Mouse (Mus musculus) liver, embryonic 12.5 days (tissue): ENCODE results near the gene Mlph. TPM values are rescaled to one million over a fixed set of nuclear protein-coding genes. Genes with fewer than 3 reads are reported as not detected.

Experiments
- ATAC-seq: fragments of 200-750 bp; cut with Nextera tagmentation; 2 replicates; pipeline ENCODE4 v1.8.0; 2017; ENCODE audit warnings: moderate number of reproducible peaks, mild to moderate bottlenecking, moderate library complexity
- H3K27ac ChIP-seq: fragments of 300-500 bp; sonication (generic); 2 replicates; pipeline ENCODE4 v1.5.1; 2016; ENCODE audit warnings: mild to moderate bottlenecking
- H3K27me3 ChIP-seq: fragments of 300-500 bp; sonication (generic); replicated peaks from 2 replicates; pipeline ENCODE4 v1.6.1; 2016; ENCODE audit warnings: mild to moderate bottlenecking, moderate library complexity
- H3K36me3 ChIP-seq: fragments of 300-500 bp; sonication (generic); 2 replicates; pipeline ENCODE4 v1.6.1; 2016; ENCODE audit warnings: mild to moderate bottlenecking, moderate library complexity
- H3K4me1 ChIP-seq: fragments of 300-500 bp; sonication (generic); 2 replicates; pipeline ENCODE4 v1.6.1; 2016
- H3K4me2 ChIP-seq: fragments of 300-500 bp; sonication (generic); 2 replicates; pipeline ENCODE4 v1.6.1; 2016; ENCODE audit warnings: mild to moderate bottlenecking, moderate library complexity
- H3K4me3 ChIP-seq: fragments of 300-500 bp; sonication (generic); 2 replicates; pipeline ENCODE4 v1.5.1; 2016; ENCODE audit warnings: mild to moderate bottlenecking, moderate library complexity
- H3K9ac ChIP-seq: fragments of 300-500 bp; sonication (generic); 2 replicates; pipeline ENCODE4 v1.6.1; 2016; ENCODE audit warnings: mild to moderate bottlenecking, moderate library complexity
- H3K9me3 ChIP-seq: fragments of 300-500 bp; sonication (generic); replicated peaks from 2 replicates; pipeline ENCODE4 v1.6.1; 2016; ENCODE audit warnings: mild to moderate bottlenecking, moderate library complexity
- WGBS: fragments of 180-500 bp; shearing (Covaris S2); methylation state at CpG from one replicate; pipeline ENCODE4 v1.1.7; 2016; ENCODE audit not compliant: insufficient replicate concordance; 5-methylcytosine and 5-hydroxymethylcytosine counted together
- polyA plus RNA-seq: library from polyadenylated mRNA; unstranded; fragments of >200 nt; fragmentation: Nextera tagmentation; extraction: Ambion mirVana; gene quantifications from 2 replicates; pipeline ENCODE4 v1.2.1, GENCODE M21; 2016

The Mlph gene
- polyA plus RNA-seq, 1 experiment from 2014 or later: not detected

GRCm38 (mm10) chr1:90951670-90952069 lies 36.8 kb downstream of the Mlph start:
- peak; percentile 65 for ATAC-seq
- H3K27ac ChIP-seq: no peak overlapping the region
- WGBS: 44% methylated on average over 7 of the region's 7 CpGs

GRCm38 (mm10) chr1:90952808-90953207 lies 37.9 kb downstream of the Mlph start, which contains the start of gene Prlh:
Gene Prlh, plus strand, starts transcription at chr1:90953108.
- H3K27me3 ChIP-seq: no peaks in the 10 kb centered on the region
- peaks cover 13% of the 10 kb centered on the region for H3K4me1 ChIP-seq
- no peak within 1 kb of the TSS for H3K9ac ChIP-seq
- no peak for ATAC-seq
- peak within 1 kb of the TSS; percentile 29; the same call in 1 of the 2 replicates for H3K4me2 ChIP-seq
- H3K9me3 ChIP-seq: no peaks in the 10 kb centered on the region
- 78% methylated on average over 8 of the region's 8 CpGs for WGBS
- no peak within 1 kb of the TSS for H3K4me3 ChIP-seq
- H3K36me3 ChIP-seq: no peaks in the 10 kb centered on the region
- no peak within 1 kb of the TSS for H3K27ac ChIP-seq

More at GRCm38 (mm10) chr1:90951670-90952069, 36.8 kb downstream of the Mlph start:
- Histone ChIP-seq H3K27me3 (no peaks in the 10 kb centered on the region), H3K4me3 (no peak overlapping the region), H3K9me3 (no peaks in the 10 kb centered on the region), H3K36me3 (no peaks in the 10 kb centered on the region), H3K4me1 (peaks cover 24% of the 10 kb centered on the region), H3K4me2 (peak overlapping the region; percentile 29; the same call in 1 of the 2 replicates), H3K9ac (no peak overlapping the region)

GRCm38 (mm10) chr1:90953688-90954087 lies 38.8 kb downstream of the Mlph start:
- H3K4me1 ChIP-seq: peaks cover 9% of the 10 kb centered on the region
- H3K9ac ChIP-seq: no peak overlapping the region
- no peak overlapping the region for H3K27ac ChIP-seq
- no peaks in the 10 kb centered on the region for H3K36me3 ChIP-seq
- H3K9me3 ChIP-seq: no peaks in the 10 kb centered on the region
- no peak overlapping the region for H3K4me2 ChIP-seq
- ATAC-seq: no peak
- 0 out of 2 replicates have a peak, but pooled peaks cover 2% of the 10 kb centered on the region for H3K27me3 ChIP-seq
- H3K4me3 ChIP-seq: no peak overlapping the region
- WGBS: 68% methylated on average over 11 of the region's 11 CpGs

- WGBS: 28% methylated on average over 7 of the region's 7 CpGs
- Histone ChIP-seq H3K4me1 (peaks cover 3% of the 10 kb centered on the region; the same call in 1 of the 2 replicates), H3K27me3 (0 out of 2 replicates have a peak, but pooled peaks cover 9% of the 10 kb centered on the region), H3K9ac (no peak overlapping the region), H3K27ac (no peak overlapping the region), H3K36me3 (no peaks in the 10 kb centered on the region), H3K9me3 (no peaks in the 10 kb centered on the region), H3K4me2 (no peak overlapping the region), H3K4me3 (no peak overlapping the region)
- peak; percentile 56; the same call in 1 of the 2 replicates for ATAC-seq
These were observed 41.6 kb downstream of the Mlph start for GRCm38 (mm10) chr1:90956245-90957096.

- 21% methylated on average over 4 of the region's 4 CpGs for WGBS
- Histone ChIP-seq H3K4me2 (no peak overlapping the region), H3K4me3 (no peak overlapping the region), H3K9ac (no peak overlapping the region), H3K36me3 (no peaks in the 10 kb centered on the region), H3K4me1 (peaks cover 4% of the 10 kb centered on the region; the same call in 1 of the 2 replicates), H3K9me3 (no peaks in the 10 kb centered on the region), H3K27ac (no peak overlapping the region), H3K27me3 (0 out of 2 replicates have a peak, but pooled peaks cover 9% of the 10 kb centered on the region)
- ATAC-seq: no peak
These were observed 47.6 kb downstream of the Mlph start for GRCm38 (mm10) chr1:90962526-90962925.

- Histone ChIP-seq H3K9ac (no peak overlapping the region), H3K4me1 (peaks cover 4% of the 10 kb centered on the region; the same call in 1 of the 2 replicates), H3K9me3 (no peaks in the 10 kb centered on the region), H3K27me3 (0 out of 2 replicates have a peak, but pooled peaks cover 9% of the 10 kb centered on the region), H3K4me2 (no peak overlapping the region), H3K36me3 (no peaks in the 10 kb centered on the region), H3K27ac (no peak overlapping the region), H3K4me3 (no peak overlapping the region)
- no peak for ATAC-seq
- WGBS: 41% methylated on average over 3 of the region's 3 CpGs
These were observed 48.1 kb downstream of the Mlph start for GRCm38 (mm10) chr1:90962994-90963393.

GRCm38 (mm10) chr1:90967583-90967982 lies 52.7 kb downstream of the Mlph start:
- no peak for ATAC-seq
- WGBS: 71% methylated on average over 7 of the region's 7 CpGs
- Histone ChIP-seq H3K4me3 (no peak overlapping the region), H3K9me3 (no peaks in the 10 kb centered on the region), H3K4me1 (peaks cover 4% of the 10 kb centered on the region; the same call in 1 of the 2 replicates), H3K4me2 (no peak overlapping the region), H3K27me3 (no peaks in the 10 kb centered on the region; the same call in none of the 2 replicates), H3K27ac (no peak overlapping the region), H3K9ac (no peak overlapping the region), H3K36me3 (no peaks in the 10 kb centered on the region)

GRCm38 (mm10) chr1:90968649-90969048 lies 53.8 kb downstream of the Mlph start:
- peak overlapping the region; percentile 18 for H3K4me3 ChIP-seq
- ATAC-seq: no peak
- peak overlapping the region; percentile 38 for H3K4me2 ChIP-seq
- peaks cover 4% of the 10 kb centered on the region for H3K27me3 ChIP-seq
- H3K4me1 ChIP-seq: peaks cover 3% of the 10 kb centered on the region
- 55% methylated on average over 4 of the region's 4 CpGs for WGBS
- no peak overlapping the region for H3K9ac ChIP-seq
- no peaks in the 10 kb centered on the region for H3K36me3 ChIP-seq
- no peaks in the 10 kb centered on the region for H3K9me3 ChIP-seq
- no peak overlapping the region for H3K27ac ChIP-seq

- Histone ChIP-seq H3K27ac (no peak within 1 kb of the TSS; the same call in 1 of the 2 replicates), H3K9ac (no peak within 1 kb of the TSS)
- WGBS: 30% methylated on average over 9 of the region's 9 CpGs
These were observed 54.5 kb downstream of the Mlph start, which contains the start of gene Rab17 for GRCm38 (mm10) chr1:90969347-90969784. Gene Rab17, minus strand, starts transcription at chr1:90969661.

GRCm38 (mm10) chr1:90969881-90970390 lies 55.1 kb downstream of the Mlph start:
- H3K36me3 ChIP-seq: no peaks in the 10 kb centered on the region
- no peak for ATAC-seq
- no peak overlapping the region for H3K9ac ChIP-seq
- no peaks in the 10 kb centered on the region for H3K9me3 ChIP-seq
- peaks cover 4% of the 10 kb centered on the region for H3K27me3 ChIP-seq
- no peak overlapping the region for H3K4me3 ChIP-seq
- WGBS: 58% methylated on average over 10 of the region's 10 CpGs
- H3K27ac ChIP-seq: no peak overlapping the region
- no peak overlapping the region for H3K4me2 ChIP-seq
- peaks cover 4% of the 10 kb centered on the region for H3K4me1 ChIP-seq

More at GRCm38 (mm10) chr1:90969347-90969784, 54.5 kb downstream of the Mlph start, which contains the start of gene Rab17:
- peak; percentile 40 for ATAC-seq
- peak within 1 kb of the TSS; percentile 18 for H3K4me3 ChIP-seq
- H3K4me2 ChIP-seq: peak within 1 kb of the TSS; percentile 38
- H3K36me3 ChIP-seq: no peaks in the 10 kb centered on the region
- peaks cover 4% of the 10 kb centered on the region for H3K27me3 ChIP-seq
- peaks cover 4% of the 10 kb centered on the region for H3K4me1 ChIP-seq
- H3K9me3 ChIP-seq: no peaks in the 10 kb centered on the region

GRCm38 (mm10) chr1:90972911-90973573 lies 58.2 kb downstream of the Mlph start:
- Histone ChIP-seq H3K4me2 (no peak overlapping the region), H3K27ac (no peak overlapping the region), H3K4me3 (no peak overlapping the region), H3K4me1 (peaks cover 4% of the 10 kb centered on the region), H3K36me3 (no peaks in the 10 kb centered on the region), H3K9ac (no peak overlapping the region), H3K27me3 (peaks cover 4% of the 10 kb centered on the region), H3K9me3 (no peaks in the 10 kb centered on the region)
- ATAC-seq: no peak
- WGBS: 21% methylated on average over 9 of the region's 9 CpGs
